Mouse (Mus musculus): ENCODE data around the gene Gamt.

Gamt gene

GRCm38 (mm10) chr10:80260642-80261584 lies at the start of gene Gamt, which contains the start of gene Dazap1:
Gene Gamt (minus strand): TSS chr10:80261012.
Gene Dazap1 (plus strand): TSS chr10:80261486.
- peak; percentile 86 to 89 for DNase-seq (ENCODE audit: low spot score in 2 of 2)

GRCm38 (mm10) chr10:80304862-80305261 lies 44.0 kb upstream of the Gamt start:
- no peak for DNase-seq (ENCODE audit: low spot score in 2 of 2)

GRCm38 (mm10) chr10:80304458-80304857 lies 43.6 kb upstream of the Gamt start:
- DNase-seq (ENCODE audit: low spot score in 2 of 2): no peak

- peak in 1 of 2 experiments; percentile 59 for DNase-seq (ENCODE audit: low spot score in 2 of 2)
Observed at GRCm38 (mm10) chr10:80302471-80302881, 41.7 kb upstream of the Gamt start.

- DNase-seq (ENCODE audit: low spot score in 2 of 2): no peak
Observed at GRCm38 (mm10) chr10:80302082-80302355, 41.2 kb upstream of the Gamt start.

- no peak for DNase-seq (ENCODE audit: low spot score in 2 of 2)
Observed at GRCm38 (mm10) chr10:80301256-80302081, 40.7 kb upstream of the Gamt start.

GRCm38 (mm10) chr10:80300672-80301181 lies 39.9 kb upstream of the Gamt start:
- DNase-seq (ENCODE audit: low spot score in 2 of 2): no peak

GRCm38 (mm10) chr10:80299824-80300223 lies 39.0 kb upstream of the Gamt start:
- DNase-seq (ENCODE audit: low spot score in 2 of 2): no peak

GRCm38 (mm10) chr10:80299301-80299700 lies 38.5 kb upstream of the Gamt start:
- DNase-seq (ENCODE audit: low spot score in 2 of 2): no peak

GRCm38 (mm10) chr10:80298571-80299281 lies 37.9 kb upstream of the Gamt start:
- DNase-seq (ENCODE audit: low spot score in 2 of 2): peak; percentile 92 to 93

- DNase-seq (ENCODE audit: low spot score in 2 of 2): no peak
Observed at GRCm38 (mm10) chr10:80297526-80298133, 36.8 kb upstream of the Gamt start.

GRCm38 (mm10) chr10:80296824-80297223 lies 36.0 kb upstream of the Gamt start:
- no peak for DNase-seq (ENCODE audit: low spot score in 2 of 2)

- peak; percentile 85 to 89 for DNase-seq (ENCODE audit: low spot score in 2 of 2)
Observed at GRCm38 (mm10) chr10:80295618-80296425, 35.0 kb upstream of the Gamt start, which contains the start of gene Apc2. Gene Apc2 (plus strand): TSS chr10:80295977.

- no peak for DNase-seq (ENCODE audit: low spot score in 2 of 2)
Observed at GRCm38 (mm10) chr10:80294788-80295303, 34.0 kb upstream of the Gamt start.

- DNase-seq (ENCODE audit: low spot score in 2 of 2): no peak
Observed at GRCm38 (mm10) chr10:80294311-80294710, 33.5 kb upstream of the Gamt start.

- DNase-seq (ENCODE audit: low spot score in 2 of 2): no peak
Observed at GRCm38 (mm10) chr10:80293325-80293724, 32.5 kb upstream of the Gamt start.

- DNase-seq (ENCODE audit: low spot score in 2 of 2): peak; percentile 89 to 93
Observed at GRCm38 (mm10) chr10:80292251-80293146, 31.7 kb upstream of the Gamt start, which contains the start of gene Rps15. Gene Rps15 (plus strand): TSS chr10:80292453.

- no peak for DNase-seq (ENCODE audit: low spot score in 2 of 2)
Observed at GRCm38 (mm10) chr10:80288657-80289056, 27.8 kb upstream of the Gamt start.

- DNase-seq (ENCODE audit: low spot score in 2 of 2): no peak
Observed at GRCm38 (mm10) chr10:80288097-80288496, 27.3 kb upstream of the Gamt start.

Data from frontal cortex, postnatal 36 days (tissue).